Mouse (Mus musculus): ENCODE data around the gene Dnajc2.
"Not testable (repeated sequence)": the region's sequence is repeated elsewhere in the genome, so short reads cannot be mapped to it uniquely, and the experiment has no call there.

The Dnajc2 gene

DNA sequence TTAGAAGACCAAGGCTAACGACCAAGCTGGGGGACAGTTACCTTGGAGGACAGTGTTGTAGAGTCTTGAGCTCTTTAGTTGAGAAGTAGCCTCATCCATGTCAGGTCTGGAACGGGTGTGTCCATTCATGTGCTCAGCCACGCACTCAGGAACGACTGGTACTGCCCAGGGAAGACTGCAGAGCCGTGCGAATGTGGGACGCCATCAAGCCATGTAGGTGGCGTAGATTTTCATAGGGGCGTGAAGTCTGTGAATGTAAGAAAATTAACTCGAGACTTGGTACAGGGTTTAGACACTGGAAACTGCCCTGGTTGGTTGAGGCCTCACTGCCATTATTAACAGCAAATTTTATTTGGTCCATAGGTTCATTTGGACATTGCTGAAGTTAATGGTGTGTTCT is 41.4 kb downstream of the Dnajc2 start:
- no peak for DNase-seq (ENCODE audit: extremely low spot score, low read depth, low spot score)

DNA sequence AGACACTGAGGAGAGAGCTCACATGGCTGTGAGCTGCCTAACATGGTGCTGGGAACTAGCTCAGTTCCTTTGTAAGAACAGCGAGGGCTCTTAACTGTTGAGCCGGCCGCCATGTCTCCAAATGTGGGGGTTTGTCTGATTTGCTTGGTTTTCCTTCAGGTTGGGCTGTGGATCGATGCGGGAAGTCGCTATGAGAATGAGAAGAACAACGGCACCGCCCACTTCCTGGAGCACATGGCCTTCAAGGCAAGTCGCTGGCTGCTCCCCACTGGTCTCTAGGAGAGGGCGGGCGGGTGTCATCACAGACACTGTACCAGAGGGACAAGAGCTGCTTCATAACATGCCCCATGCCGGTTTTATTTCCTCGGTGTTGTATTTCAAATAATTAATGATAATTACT is 45.2 kb downstream of the Dnajc2 start:
- no peak for DNase-seq (ENCODE audit: extremely low spot score, low read depth, low spot score)

DNA sequence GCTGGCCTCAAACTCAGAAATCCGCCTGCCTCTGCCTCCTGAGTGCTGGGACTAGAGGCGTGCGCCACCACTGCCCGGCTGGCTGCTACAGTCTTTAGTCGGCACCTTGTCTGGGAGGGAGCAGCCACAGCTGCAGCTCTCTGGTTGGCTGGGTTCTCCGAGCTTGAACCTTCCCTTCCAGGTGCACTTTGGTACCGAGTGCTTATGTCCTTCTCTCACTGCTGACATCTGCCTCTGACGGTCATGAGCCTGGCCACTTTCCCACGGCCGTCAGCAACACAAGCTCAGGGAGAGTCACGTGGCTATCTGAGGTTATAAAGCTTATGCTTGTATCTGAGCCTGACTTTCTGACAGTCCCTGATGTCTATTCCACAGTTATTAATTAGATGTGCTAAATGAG is 45.9 kb downstream of the Dnajc2 start:
- no peak for DNase-seq (ENCODE audit: extremely low spot score, low read depth, low spot score)

DNA sequence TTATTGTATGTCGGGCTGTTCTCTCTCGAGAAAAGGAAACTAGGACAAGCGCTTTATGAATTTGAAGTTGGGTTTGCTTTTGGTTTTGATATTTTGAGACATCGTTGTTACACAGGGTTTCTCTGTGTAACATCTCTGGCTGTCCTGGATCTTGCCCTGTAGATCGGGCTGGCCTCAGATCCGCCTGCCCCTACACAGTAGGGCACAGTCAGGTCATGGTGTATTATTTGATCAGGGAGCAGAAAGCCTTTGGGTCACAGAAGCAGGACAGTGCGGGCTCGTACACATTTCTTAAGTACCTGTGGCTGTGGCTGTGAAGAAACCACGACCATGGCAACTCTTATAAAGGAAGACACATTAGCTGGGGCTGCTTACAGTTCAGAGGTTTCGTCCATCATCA is 47.4 kb downstream of the Dnajc2 start:
- DNase-seq (ENCODE audit: extremely low spot score, low read depth, low spot score): no peak

DNA sequence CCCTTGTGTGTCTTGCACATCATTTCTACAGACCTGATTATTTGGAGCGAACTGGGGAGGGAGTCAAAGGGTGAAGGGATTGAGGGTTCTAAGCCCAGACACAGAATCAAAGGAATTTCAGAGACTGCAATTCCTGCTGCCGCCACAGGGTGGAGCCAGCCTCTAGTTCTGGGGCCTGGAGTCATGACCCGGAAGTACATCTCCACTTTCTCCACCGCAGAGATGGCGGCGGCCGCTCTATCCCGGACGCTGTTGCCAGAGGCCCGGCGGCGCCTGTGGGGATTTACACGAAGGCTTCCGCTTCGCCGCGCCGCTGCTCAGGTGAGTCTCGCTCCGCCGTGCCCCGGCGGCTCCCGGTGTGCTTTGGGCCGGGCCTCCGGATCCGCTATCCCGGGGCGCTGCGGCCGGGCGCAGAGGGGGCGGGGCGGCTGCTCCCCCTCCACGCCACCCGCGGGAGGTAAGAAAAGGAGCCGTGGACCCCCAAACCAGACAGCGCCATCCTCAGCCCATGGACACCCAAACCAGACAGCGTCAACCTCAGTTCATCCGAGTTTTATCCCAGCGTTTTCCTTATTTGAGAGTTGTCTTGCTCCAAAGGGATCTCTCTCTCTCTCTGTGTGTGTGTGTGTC is 48.0 kb downstream of the Dnajc2 start, which contains the start of gene Pmpcb:
Gene Pmpcb, plus strand, starts transcription at position 186 of the 630 bp plus-strand sequence.
- peak; percentile 69 for DNase-seq (ENCODE audit: extremely low spot score, low read depth, low spot score)

DNA sequence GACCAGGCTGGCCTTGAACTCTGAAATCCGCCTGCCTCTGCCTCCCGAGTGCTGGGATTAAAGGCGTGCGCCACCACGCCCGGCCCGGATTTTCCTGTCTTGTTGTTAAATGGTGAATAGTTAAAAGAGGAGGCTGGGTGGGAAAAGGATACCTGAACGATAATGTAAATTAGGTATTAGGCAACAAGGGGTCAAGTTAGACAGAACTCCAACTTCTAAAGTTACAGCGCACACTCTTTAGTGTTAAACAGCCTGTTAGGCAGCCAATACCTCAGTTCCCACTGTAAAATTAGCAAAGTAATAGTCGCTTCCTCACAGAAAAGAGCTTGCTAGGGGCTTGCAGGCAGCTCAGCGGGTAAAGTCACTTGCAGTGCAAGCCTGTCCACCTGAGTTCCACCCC is 49.0 kb downstream of the Dnajc2 start:
- DNase-seq (ENCODE audit: extremely low spot score, low read depth, low spot score): no peak

DNA sequence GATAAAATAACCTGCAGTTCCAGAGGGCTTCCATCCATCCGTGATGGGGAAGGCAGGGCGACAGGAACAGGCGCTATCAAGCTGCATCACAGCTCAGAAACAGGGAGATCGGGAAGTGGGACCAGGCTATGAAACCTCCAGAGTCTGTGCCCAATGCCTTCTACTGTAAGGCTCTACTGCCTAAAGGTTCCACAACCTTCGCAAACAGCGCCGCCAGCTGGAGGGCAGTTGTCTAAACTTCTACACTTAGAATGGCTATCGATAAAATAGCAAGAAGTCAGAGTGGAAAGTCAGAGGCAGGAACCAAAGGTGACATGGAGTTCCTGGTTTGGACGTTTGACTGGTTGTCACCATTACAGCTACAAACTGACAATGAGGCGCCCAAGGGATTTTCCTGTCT is 49.5 kb downstream of the Dnajc2 start:
- no peak for DNase-seq (ENCODE audit: extremely low spot score, low read depth, low spot score)

DNA sequence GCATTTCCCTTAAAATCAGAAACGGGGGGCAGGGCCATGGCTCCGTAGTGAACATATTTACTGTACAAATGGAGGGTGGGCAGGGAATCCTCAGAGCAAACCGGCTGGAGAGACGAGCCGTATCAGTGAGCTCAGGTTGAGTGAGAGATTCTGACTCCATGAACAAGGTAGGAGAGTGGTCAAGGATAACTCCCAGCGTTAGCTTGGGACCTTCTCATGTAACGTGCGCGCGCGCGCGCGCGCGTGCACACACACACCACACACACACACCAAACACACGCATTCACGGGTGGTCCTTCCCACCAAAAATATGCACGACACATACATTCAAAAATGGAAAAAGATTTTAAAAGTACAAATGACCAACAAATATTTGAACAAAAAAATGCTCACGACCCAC is 50.0 kb downstream of the Dnajc2 start:
- DNase-seq (ENCODE audit: extremely low spot score, low read depth, low spot score): no peak

DNA sequence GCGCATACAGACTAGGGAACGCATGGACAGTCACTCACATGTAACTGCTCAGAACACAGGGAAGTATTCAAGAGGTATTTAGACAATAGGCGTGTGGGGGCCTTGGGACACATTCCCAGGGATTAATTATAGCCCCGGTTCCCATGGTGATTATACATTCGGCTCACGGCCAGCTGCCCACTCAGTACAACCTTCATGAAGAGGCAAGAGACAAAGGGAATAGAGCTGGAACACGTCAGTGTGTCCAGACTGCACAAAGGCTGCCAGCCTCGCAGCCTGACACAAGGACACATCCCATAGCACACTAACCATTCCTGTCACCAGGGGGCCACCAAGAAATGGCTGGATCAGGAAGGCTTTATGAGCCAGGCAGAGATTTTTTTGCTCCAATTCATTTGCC is 52.1 kb downstream of the Dnajc2 start:
- no peak for DNase-seq (ENCODE audit: extremely low spot score, low read depth, low spot score)

DNA sequence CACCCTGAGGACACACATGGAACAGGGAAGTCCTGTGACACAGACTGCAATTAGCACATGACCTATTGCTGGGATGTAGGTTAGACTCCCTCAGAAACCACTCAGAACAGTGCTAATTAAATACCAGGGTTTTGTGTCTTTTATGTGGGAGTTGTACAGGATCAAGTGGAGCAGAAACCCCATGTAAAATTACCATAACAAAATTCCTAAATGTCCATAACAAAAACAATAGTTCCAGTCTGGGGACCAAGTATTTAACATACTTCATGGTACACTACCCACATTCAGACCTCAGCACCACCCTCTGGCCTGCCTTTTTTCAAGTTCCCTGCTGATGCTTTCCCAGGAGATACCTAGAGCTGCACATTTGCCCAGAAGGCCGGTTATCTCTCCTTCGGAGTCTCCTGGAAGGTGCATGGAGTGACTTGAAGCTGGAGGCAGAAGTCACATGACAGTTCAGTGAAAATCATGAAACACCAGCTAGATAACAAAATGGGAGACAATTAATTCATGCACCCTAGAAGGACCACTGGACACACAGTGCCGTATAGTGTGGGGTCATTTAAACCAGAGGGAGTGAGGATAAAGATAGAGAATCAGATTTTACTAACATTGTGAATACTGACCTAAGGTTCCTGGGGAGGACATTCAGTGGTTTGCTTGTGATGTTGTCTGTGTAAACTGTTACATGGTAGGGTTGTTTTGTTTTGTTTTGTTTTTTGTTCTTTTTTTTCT is 52.7 kb downstream of the Dnajc2 start:
- DNase-seq (ENCODE audit: extremely low spot score, low read depth, low spot score): no peak

DNA sequence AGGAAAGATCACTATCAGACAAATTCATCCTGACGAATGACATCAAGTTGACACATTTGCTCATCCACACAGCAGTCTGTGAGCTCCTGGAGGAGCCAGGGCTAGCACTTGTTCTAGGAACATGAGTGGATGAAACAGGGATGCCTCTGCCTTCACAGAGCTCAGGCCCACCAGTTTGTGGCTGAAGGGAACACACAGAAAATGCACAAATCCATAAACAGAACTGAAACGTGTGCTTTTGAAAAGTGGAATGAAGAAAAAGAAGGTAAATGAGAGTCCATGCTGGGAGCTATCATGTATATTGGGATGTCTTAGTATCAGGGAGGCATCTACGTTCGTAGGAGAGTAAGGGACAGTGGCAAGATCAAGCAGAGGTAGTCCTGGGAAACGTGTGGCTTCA is 55.9 kb downstream of the Dnajc2 start:
- no peak for DNase-seq (ENCODE audit: extremely low spot score, low read depth, low spot score)

DNA sequence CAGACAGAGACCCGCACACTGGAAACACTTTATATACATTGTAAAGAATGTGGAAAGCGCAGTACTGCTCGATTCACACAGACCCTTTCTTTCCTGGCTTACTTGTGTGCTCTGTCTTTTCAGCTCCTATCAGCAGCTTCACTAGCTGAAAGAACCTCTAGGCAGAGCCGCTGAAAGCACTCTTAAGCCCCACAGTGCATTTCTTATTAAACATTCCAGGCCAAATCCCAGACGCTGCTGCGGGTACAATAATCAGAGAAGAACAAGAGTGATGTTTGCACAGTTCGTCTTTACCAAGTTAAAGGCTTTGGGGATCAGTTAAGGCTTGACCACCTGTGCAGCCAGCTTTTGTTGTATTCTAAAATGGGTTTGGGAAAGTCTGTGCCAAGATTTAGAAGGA is 60.2 kb downstream of the Dnajc2 start:
- DNase-seq (ENCODE audit: extremely low spot score, low read depth, low spot score): no peak

DNA sequence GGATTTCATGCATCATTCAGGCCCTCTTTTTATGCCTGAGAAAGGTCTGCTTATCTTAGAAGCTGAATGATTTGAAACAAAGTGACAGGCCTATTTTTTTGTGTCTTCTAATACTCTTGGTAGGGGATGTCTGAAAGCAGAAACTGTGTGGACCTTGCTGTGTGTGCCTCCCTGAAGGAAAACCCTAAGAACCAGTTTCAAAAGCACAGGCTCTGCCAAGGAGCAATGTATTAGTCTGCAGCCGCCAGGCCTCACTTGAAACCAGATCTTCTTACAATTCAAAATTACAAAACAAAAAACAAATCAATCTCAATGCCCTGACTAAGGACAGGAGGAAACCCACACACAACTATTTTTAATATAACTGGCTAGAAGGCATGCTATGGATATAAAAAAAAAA is 60.6 kb downstream of the Dnajc2 start:
- DNase-seq (ENCODE audit: extremely low spot score, low read depth, low spot score): no peak

DNA sequence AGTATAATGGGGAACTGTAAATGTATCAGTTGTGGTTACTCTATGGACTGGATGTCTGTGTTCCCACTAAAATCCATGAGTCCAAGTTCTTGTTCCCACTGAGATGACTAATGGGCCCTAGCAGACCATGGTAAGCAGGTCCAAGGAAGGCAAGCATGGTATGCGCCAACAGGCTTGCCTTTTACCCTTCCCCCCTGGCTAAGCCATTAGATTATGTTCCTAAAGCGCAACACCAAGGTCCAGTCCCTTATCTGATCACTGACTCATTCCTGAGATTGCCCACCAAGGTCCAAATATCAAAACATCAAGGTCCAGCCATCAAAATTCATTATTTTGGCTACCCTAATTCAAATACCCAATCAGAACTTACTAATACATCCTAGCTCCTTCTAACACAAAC is 65.8 kb downstream of the Dnajc2 start:
- no peak for DNase-seq (ENCODE audit: extremely low spot score, low read depth, low spot score)

DNA sequence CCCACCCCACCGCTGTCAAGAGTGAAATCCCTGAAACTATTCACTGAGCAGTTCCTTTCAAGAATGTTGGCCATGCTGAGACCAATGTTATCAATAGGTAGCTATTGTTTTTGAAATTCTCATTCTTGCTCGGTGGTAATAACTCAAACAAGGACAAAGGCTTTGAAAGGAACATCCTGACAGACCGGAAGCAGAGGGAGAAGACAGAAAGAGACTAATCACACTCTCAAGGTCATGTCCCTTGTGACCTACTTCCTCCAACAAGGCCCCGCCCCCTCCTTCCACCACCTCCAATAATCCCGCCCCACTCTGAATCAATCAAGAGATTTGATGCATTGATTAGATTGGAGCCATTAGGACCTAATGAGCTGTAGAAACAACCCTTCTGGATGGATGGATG is 66.5 kb downstream of the Dnajc2 start:
- DNase-seq (ENCODE audit: extremely low spot score, low read depth, low spot score): no peak

DNA sequence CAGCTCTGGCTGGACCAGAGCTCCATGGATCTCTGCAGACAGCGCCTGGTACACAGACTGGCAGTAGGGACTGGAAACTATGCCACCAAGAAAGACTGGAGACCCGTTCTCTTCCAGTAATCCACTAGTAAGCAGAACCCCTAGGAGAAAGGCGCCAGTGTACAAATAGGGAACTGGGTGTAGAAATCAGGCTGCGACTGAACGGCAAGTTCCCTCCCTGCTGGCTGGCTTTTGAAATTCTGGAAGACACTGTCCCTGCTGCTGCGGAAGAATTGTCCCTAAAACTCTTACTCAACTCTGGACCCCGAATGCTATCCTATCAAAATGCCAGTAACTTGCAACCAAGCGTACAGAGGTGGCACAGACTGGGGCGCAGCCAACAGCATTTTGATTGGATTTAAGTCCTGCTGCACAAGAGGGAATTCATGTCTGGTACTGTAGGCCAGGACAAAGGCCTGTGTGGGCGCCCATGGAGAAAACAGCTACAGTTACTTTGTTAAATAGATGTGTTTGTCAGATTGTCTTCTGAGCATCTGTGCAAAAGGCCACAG is 67.8 kb downstream of the Dnajc2 start:
- DNase-seq (ENCODE audit: extremely low spot score, low read depth, low spot score): no peak

DNA sequence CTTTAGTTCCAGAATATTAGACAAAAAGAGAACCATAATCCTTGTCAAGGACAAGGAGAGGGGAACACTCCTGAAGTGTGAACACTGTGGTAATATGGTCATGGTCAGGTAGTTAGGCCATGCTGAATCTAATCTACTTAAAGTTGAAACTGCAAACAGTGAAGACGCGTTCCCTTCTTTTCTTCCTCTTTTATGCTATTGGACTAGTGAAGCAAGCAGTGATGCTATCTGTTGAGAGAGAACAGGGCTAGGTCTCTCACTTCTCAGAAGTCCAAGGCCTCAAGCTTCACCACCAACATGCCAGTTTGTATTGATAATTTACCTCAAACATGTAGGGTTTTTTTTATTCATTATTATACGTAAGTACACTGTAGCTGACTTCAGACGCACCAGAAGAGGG is 70.6 kb downstream of the Dnajc2 start:
- DNase-seq (ENCODE audit: extremely low spot score, low read depth, low spot score): no peak

DNA sequence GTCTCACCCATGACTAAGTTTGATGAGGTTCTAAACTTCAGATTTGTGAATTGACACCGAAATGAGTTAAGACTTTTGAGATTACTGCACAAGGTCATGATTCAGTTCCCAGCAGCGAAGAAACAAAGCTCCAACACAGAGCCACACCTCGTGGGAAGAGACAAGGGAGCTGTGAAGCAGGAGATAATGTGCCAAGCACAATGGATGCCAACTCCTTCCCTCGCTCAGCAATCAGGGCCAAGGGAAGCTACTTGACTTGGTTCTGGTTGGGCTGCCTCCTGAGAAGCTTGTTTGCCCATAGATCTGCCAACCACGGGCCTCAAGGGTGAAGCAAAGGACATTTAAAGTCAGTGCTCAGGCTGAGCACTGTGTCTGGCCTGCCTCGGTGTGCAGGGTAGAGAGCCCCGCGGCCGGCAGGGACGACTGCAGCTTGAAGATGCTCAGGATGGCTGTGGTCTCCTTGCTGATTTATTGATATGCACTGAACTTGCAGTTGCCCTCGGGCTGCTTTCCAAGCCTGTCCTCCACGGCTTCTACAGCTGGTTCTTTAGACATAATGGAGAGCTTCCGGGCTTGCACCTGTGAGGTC is 72.8 kb downstream of the Dnajc2 start:
- DNase-seq (ENCODE audit: extremely low spot score, low read depth, low spot score): no peak

DNA sequence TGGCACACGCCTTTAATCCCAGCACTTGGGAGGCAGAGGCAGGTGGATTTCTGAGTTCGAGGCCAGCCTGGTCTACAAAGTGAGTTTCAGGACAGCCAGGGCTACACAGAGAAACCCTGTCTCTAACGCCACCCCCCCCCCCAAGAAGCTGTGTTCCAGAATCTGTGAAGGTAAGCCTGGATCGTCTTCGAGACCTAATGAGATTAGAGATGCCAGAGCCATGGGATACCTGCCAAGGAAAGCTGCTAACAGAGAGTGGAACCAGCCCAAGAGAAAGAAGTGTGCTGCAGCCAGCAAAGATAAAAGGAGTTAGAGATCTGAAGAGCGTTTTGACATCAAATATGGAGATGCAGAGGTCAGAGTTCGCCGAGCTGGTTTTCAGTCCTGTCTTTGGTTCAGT is 77.0 kb downstream of the Dnajc2 start:
- not testable (repeated sequence) for DNase-seq (ENCODE audit: extremely low spot score, low read depth, low spot score)

Measured in hindlimb bud, embryonic 11.5 days (tissue).